Mouse (Mus musculus): ENCODE measurements around the gene Cldn34c4.

- TF ChIP-seq POLR2A (IDR thresholded peaks at IDR 0.05; ENCODE audit: borderline replicate concordance, extremely low read depth, low read depth, low read length), result no peak
- no peak for TF ChIP-seq CTCF (IDR thresholded peaks at IDR 0.05; ENCODE audit: insufficient read depth, low read length)
Measured at GRCm38 (mm10) chrX:127747062-127747461, 10.7 kb upstream of the Cldn34c4 start.

Data from lung, adult 2 months (tissue).